Mouse (Mus musculus): Measurements from ENCODE around the gene Gtf2i.
A peak's percentile ranks its signal among the peaks of the same experiment; 100 is the strongest.

Gene Gtf2i

DNA sequence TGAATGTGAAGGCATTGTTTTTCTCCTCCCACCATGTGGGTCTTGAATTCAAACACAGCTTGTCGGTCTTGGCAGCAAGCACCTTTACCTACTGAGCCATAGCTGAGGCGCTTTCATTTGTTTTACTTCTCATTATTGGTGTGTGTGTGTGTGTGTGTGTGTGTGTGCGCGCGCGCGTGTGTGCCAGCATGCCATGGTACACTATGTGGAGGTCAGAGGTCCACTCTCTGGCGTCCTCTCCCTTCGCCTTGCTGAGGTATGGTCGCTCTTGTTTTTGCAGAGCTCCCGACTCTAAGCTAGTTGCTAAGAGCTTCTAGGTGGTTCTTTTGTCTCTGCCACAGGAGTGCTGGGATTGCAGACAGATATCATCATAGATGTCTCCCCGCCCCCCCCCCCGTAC is 7.8 kb upstream of the Gtf2i start:
- no peak for DNase-seq (ENCODE audit: low spot score in 2 of 2)

DNA sequence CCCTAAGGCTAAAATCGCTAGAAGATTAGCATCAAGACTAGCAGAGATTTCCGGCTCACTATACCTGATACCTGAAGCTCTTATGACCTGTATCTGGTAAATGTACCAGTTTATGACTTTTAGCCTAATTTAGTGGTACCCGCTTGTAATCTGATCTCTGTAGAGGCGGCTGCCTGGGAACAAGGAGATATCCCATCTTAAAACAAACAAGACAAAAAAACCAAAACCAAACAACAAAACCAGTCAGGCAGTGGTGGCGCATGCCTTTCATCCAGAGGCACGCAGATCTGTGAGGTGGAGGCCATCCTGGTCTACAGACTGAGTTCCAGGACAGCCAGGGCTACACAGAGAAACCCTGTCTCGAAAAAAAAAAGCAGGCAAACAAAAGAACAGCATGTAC is 7.1 kb upstream of the Gtf2i start:
- no peak for DNase-seq (ENCODE audit: low spot score in 2 of 2)

DNA sequence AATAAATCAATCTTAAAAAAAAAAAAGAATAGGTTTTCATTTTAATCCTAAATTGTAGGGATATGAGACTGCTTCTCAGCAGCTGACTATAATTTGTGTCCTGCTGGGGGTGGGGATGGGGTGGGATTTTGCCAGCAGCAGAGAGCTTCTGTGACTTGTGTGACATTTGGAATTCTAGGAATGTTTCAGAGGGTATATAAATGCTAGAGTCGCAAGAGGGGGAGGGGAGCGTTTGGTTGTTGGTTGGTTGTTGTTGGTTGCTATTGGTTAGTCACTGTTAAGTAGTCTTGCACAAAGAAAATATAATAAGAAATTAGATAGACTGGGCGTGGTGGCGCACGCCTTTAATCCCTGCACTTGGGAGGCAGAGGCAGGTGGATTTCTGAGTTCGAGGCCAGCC is 4.3 kb upstream of the Gtf2i start:
- DNase-seq (ENCODE audit: low spot score in 2 of 2): no peak

DNA sequence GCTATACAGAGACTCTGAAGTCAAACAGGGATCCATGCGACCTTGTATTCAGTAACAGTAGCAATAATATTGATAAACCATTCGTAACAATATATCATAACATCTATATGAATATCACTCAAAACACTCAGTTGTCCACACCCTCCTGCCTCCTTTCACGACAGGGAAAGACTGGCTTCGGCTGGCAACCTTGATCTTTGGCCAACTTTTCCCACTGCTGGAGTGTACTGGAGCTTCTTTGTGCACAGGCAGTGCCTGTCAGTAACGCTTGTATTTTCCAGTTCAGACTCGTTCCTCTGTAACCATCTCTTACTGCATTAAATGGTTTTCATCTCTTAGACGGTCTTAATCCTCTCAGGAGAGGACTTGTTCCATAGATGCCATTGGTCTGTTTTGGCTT is 2.2 kb upstream of the Gtf2i start:
- no peak for DNase-seq (ENCODE audit: low spot score in 2 of 2)

DNA sequence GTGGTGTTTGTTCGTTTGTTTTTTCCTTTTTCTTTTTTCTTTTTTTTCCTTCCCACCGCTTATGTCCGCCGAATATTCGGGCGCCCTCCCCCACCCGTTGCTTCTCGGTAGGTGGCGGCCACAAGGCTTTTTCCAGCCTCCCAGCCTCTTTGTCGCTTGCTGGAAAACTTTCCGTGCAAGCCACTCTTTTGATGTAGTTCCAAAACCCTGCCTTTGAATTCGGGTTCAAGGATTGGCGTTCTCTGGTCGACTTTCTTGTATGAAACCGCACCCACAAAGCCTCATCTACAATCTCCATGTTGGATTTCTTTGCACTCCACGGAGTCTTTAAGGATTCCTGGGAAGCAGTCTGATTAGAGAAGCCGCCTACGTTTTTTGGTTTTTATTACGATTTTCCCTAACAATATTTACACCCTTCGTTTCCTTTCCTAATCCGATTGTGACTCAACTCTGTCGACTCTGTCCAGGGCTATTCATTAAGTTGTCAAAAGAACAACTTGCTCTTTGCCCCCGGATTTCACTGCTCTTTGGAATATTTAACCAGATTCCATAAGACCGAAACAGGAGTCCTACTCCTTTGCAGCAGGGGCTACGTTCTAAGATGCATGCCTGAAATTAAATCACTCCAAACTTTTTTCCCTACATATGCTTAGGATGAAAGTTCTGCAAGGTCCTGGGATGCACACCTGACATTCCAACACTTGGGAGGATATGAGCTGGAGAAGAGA is 1.2 kb upstream of the Gtf2i start:
- peak in 1 of 2 experiments; percentile 10 for DNase-seq (ENCODE audit: low spot score in 2 of 2)

DNA sequence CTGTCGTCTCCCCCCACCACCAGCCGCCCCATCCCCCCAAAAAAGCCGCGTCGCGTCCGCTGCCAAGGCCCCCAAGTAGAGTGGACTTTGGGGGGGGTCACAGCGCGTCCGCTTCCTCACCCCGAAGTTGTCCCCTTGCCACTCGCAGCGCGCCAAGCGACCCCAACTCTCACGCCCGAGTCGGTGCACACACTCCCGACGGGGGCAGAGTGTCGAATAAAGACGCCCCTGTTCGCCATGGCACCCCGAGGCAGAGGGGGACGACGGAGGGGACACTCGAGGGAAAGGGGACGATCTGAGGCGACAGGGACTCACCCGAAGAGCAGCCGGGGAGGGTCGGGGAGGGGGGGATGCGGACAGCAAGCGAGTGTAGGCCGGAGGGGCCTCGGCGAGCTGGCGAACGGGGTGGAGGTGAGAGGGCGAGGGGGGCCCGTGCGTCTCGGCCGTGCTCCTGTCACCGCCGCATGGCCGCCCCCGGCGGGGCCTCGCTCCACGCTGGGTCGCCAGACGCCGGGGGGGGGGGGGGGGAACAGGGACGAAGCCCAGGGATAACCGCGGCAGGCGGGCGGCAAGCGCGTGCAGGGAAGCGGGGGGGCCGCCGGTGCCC is 389 bp downstream of the Gtf2i start:
- DNase-seq (ENCODE audit: low spot score in 2 of 2): peak; percentile 46 to 48

DNA sequence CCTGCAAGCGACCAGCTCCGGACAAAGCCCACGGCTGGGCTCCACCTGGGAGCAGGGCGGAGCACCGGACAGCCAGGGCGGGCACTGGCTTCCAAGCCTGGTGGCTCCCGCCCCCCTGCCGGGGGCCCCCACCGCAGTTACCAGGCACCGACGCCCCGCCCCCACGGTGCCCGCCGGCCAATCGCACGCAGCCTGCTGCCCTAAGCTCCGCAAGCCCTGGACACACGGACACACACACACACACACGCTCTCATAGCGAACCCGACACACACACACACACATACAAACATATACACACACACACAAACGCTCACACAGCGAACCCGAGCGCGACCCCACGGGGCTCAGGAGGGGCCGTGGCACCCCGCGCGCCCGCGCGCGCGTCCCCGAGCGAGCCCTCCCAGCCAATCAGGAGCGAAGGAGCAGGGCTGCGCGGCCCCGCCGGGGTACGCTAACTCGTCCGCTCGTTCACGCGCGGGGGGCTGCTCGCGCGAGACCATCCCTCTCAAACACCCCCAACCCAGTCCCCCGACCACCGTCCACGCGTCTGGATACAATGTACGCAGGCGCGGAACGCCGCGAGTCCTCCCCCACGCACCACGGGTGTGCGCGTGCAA is 1.0 kb downstream of the Gtf2i start:
- DNase-seq (ENCODE audit: low spot score in 2 of 2): peak; percentile 88 to 89

DNA sequence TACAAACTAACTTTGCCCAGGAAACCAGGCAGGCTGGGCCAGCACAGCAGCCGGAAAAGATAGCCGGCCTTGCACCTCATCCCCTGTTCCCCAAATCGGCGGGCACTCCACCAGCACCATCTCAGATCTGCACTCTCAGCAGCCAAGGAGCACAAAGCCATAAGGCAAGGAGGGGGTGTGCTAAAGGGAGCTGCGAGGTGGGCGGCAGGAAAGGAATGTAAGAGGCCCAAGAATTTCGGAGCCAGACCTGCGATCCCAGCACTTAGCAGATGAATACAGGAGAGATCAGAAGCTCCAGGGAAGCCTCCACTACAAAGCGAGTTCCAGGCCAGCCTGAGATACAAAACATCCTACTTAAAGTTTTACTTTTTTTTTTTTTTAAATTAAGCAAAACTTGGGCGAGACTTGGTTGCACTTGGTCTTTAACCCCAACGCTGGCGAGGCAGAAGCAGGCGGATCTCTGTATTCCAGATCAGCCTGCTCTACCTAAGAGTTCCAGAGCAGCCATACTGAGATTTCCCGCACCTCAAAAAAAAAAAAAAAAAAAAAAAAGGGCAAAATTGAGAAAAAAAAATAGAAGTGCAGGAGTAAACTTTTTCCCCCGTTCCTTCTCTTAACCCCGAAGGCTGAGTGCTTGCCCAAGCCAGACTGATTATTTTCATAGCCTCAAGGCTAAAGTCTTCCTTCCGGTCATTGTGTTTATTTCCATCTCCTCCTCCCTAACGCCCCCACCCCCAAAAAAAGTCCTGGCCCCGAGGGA is 1.7 kb downstream of the Gtf2i start:
- no peak for DNase-seq (ENCODE audit: low spot score in 2 of 2)

DNA sequence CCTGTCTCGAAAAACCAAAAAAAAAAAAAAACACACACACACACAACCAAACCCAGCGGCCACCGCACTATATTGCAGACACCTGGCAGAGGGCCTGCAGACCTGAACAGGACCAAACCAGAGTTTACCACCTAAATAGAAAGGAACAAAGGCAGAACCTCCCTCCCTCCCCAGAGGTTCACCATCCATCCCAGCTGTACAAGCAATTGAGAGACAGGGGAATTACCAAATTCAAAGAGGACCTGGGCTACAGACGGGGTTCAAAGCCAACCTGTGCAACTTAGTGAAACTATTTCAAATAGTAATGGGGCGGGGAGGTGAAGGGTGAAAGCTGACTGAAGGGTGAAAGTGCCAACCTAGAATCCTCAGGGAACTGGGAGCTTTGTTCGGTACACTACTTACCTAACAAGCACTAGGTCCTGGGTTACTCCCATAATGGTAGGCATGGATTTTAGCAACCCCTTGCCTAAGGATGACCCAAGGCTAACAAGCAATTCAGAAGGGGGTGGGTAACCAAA is 2.6 kb downstream of the Gtf2i start:
- DNase-seq (ENCODE audit: low spot score in 2 of 2): no peak

DNA sequence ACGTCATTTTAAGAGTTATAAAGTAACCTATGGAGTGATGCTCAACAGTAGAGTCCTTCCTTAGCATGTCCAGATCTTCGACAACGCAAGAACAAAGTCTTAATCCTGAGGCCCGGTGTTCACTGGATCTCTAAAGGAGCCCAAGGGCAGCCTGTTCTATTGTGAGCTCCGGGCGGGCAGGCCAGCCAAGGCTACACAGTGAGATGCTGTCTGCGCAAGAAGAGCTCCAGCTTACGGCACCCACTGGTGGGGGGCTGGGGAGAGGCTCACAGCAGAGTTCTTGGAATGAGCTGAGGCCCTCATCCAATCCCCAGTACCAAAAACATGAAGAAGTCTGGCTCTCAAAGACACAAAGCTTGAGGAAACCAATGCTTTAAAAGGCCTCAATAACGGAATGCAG is 4.4 kb downstream of the Gtf2i start:
- no peak for DNase-seq (ENCODE audit: low spot score in 2 of 2)

DNA sequence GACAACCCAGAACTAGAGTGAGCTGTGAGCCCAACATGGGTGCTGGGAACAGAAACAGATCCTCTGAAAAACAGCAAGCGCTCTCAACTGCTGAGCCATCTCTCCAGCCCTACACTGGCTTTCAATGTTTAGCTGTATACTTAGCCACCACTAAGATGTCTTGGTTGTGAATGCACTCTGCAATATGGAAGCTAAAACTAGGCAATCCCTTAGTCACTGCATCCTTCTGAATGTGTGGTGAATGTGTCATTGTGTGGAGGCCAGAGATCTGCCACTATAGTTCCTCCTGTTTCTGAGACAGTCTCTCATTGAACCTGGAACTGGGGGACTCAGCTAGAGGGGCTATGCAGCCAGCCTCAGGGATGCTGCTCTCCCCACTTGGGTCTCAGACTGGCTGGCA is 5.2 kb downstream of the Gtf2i start:
- no peak for DNase-seq (ENCODE audit: low spot score in 2 of 2)

DNA sequence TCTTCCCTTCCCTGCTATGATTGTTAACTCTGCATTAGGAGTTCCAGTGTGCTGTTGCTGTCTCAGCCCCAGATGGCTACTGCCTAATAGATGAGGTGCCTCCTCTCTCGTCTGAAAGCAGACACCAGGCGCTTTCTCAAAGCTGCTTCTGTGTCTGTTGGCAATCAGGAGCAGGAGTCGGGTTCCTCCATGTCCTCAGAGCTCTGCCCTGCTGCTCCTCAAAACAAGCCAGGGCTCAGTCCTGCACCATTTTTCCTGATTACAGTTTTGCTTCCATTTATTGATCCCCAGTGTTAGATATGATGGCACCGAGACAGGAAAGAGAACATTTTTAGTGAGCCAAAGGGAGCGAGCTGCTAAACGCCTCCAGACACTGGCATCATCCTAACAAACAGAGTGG is 9.9 kb downstream of the Gtf2i start:
- no peak for DNase-seq (ENCODE audit: low spot score in 2 of 2)

DNA sequence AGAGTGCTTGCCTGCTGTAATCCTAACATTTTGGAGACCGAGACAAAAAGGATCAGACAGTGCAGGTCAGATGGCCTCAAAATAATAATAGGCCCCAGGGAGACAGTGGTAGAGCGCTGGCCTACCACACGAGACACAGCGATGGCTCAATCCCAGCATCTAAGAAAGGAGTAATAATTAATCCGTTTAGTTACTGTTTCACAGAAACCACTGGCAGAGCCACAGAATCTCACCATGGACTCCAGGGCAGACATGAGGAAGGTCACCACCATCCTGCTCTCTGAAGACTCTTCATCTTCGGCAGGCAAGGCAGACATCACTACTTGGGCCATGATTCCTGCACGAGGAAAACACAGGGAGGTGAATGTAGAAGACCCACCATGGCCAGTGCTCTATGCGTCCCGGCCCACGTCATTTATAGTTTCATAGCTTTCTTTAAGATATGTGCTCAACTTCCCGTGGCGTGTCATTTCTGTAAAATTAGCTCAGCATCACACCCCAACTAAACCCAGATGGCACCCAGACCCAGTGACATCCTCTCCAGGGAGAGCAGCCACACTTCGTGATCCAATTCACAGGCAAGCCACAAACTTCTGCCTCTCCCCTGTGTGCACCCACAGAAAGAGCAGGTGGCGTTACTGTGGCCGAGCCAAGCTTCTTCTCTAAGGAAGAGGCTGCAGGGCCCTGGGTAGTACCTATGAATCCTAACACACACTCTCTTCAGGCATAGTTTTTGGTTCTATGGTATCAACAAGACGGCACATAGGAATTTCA is 19.1 kb downstream of the Gtf2i start:
- no peak for DNase-seq (ENCODE audit: low spot score in 2 of 2)

DNA sequence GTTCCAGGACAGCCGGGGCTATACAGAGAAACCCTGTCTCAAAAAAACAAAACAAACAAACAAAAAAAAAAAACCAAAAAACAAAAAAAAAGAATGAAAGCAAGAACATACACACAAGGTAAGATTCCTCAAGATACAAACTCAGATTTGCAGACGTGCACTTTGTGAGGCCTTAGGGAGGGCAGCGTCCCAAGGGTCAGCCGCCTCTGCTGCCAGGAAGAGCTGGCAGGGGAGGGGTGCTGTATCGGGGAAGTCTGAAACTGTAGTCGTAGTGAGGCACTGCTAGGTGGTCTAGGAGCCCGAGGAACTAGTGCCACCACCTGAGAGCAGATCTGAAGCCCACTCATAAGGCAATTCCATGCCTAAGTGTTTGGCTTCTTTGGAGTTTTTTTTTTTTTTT is 20.0 kb downstream of the Gtf2i start:
- no peak for DNase-seq (ENCODE audit: low spot score in 2 of 2)

DNA sequence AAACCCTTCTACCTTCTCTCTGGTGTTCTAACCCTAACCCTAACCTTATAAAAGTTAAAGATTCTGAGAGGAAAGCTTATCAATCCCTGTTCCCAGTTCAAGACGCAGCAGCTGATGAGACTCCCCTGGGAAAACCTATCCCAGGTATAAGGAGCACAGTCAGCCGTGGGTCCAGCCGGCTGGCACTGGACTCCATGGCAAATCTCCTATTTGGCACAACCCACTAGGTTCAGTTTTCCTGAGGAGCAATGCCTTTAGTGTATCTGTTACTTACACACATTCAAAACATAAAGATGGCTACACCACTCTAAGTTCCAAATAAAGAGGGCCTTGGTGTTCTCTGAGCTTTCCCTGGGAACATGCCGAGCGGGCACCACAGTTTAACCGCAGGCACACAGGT is 23.5 kb downstream of the Gtf2i start:
- DNase-seq (ENCODE audit: low spot score in 2 of 2): no peak

DNA sequence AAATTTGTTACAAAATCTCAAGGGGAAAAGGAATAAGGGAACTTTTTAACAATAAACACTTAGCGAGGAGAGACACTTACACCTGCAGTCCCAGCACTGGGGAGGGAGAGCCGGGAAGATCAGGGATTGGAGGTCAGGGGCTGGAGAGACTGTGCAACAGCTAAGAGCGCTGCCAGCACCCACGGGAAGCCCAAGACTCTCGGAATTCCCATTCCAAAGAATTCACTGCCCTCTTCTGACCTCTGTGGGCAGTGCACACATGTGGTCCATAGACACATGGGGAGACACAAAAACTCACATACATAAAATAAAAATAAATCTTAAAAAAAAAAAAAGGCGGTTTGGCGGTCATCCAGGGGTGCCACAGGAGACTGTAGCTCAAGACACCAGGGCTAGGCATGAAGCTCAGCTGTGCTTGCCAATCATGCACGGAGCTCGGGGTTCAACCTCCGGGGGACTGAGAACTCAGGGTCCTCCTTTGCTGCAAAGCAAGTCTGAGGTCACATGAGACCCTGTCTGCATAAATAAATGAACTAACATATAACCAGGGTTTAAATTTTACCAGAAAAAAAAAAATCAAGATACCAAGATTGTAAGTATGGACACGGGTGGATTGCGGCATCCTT is 24.5 kb downstream of the Gtf2i start:
- no peak for DNase-seq (ENCODE audit: low spot score in 2 of 2)

DNA sequence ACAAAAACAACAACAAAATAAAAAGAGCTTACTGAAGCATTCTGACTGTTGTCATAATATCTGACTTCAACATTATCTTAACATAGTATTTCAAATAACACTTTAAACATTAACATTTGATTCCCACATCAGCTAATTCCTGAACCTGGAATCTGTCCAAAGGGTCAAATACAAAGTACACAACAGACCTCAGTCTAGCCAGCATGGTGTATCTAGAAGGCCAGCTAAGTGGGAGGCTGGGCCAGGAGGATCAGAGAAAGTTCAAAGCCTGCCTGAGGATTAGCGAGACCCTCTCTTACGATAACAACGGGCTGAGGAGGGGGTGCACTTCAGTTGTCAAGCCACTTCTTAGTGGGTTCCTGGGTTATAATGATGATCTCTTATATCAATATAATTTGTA is 26.5 kb downstream of the Gtf2i start:
- DNase-seq (ENCODE audit: low spot score in 2 of 2): no peak

DNA sequence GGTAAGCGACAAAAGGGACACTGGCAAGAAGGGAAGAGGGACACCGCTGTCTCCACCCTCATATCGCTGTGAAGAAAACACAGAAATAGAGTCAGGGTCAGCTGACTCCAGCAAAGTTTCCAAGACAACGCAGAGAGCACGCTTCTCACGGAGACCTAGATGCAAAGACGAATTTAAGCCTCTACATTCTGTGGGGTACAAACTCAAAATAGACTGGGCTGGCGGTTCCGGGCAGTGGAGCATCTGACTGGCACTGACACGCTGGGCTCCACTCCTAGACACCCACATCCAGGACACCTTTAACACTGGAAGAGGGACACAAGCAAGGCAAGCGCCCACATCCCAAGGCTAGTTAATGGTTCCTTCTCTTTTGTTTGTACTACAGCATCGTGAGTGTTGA is 29.6 kb downstream of the Gtf2i start:
- no peak for DNase-seq (ENCODE audit: low spot score in 2 of 2)

DNA sequence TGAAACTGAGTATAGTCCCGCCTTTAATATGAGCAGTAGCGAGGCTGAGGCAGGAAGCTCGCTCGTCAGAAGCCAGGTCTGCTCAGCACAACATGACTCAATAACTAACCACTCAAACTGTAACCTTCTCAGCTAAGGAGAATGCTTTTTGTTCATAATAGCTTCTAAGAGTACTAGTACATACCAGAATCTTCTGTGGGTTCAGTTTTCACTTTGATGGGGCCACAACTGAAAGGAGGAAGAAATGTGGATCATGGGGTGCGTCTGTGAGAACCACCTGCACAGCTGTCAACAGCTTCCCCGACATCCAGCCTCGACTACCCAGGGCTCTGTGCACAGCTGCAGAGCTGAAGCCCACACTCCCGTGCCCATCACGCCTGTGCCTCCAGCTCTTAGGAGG is 32.0 kb downstream of the Gtf2i start:
- DNase-seq (ENCODE audit: low spot score in 2 of 2): peak; percentile 22 to 23

DNA sequence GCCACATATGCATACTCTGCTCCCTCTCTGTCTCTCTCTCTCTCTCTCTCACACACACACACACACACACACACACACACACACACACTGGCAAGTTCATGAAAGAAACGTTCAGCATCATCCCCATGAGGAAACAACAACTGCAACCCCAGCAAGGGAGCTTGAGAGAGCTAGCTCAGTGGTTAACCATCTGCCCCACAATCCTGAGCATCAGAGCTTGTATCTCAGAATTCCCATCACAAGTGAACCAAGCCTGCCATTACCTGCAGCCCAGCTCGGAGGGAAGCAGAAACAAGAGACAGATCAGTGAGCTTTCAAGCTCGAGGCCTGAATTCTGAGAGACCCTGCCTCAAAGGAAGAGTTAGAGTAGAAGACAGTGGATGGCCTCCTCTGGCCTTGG is 32.5 kb downstream of the Gtf2i start:
- no peak for DNase-seq (ENCODE audit: low spot score in 2 of 2)

DNA sequence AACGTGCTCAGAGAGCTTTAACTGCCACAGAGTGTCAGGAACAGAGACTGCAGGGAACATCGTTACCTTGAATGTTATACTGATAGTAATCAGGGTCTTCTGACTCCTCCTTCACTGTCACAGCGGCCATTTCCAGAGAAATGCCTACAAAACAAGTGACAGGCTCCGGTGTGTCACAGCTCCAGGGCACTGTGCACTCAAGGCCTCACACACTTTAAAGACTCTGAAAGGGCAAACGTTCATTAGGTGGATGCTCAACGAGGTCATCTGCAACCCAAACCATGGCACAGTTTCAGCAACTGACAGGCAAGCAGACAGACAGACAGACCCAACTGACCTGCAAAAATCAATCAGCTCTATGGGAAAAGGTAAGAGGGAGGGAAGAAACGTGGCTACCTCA is 35.2 kb downstream of the Gtf2i start:
- DNase-seq (ENCODE audit: low spot score in 2 of 2): no peak
